Mouse (Mus musculus) heart, adult 8-10 months (tissue): Measurements from ENCODE around the gene Gna11. TPM values are rescaled to one million over a fixed set of nuclear protein-coding genes. Genes with fewer than 3 reads are reported as not detected.

ENCODE experiments used
- DNase-seq: peaks from one replicate; pipeline ENCODE4 v3.0.0; 2022; ENCODE audit warnings: low spot score
- total RNA-seq, 4 experiments: library from RNA; stranded (reverse); gene quantifications; 2 replicates each; pipeline ENCODE4 v1.2.4; 2022

The Gna11 gene
- total RNA-seq, 4 experiments from 2014 or later: 47.7 to 54.1 (median 50.9) TPM

DNA sequence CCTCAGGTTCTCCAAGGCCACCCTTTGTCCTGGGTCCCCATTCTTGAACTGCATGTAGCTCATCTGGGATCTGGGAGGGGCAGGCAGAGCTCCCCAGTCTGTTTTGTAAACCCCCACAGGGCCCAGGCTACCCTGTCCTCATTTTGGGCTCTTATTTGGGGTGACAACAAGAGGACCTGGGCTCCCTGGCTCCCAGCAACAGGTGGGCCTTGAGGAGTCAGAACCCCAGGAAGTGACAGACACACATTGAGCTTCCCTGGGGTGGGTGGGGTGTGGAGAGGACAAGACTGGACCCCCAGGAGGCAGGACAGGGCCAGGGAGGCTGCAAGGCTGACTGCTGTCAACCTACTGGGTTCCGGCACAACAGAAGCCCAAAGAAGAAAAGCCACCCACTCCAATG lies 1.4 kb downstream of the Gna11 start:
- no peak for DNase-seq

GRCm38 (mm10) chr10:81542727-81543460 lies 2.1 kb downstream of the Gna11 start:
- DNase-seq: no peak

DNA sequence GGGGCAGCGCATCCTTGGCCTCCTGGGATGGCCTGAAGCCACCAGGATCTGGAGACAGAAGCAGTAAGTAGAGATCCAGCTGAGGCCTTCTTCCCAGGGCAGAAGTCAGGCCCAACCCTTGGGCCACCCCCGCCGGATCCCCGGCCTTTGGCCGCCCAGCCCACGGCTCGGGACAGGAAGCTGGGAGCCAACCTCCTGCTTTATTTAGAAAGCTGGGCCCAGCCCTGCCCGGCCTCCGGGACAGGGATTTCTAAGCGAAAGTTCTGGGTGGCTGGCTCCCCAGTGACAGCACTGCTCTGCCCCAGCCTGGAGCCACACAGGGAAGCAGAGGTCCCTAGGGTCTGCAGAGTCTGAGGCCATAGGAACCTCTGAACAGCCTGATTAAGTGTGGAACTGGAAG lies 3.2 kb downstream of the Gna11 start:
- peak; percentile 85 for DNase-seq

DNA sequence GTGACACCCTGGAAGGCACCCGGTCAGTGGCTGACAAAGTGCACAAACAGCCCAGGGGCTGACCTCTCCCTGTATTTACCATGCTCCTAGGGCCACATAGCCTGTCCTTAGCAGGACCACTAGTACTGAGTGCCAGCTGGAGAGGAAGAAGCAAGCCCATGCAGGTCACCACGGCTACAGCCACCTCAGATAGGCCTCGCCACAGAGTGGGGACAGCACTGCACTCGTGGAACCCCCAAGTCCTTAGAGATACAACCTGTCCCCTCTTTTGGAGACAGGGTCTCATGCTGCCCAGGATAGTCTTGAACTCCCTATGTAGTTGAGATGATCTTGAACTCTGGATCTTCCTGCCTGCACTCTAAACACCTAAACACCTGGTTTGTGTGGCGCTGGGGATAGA lies 3.6 kb downstream of the Gna11 start:
- no peak for DNase-seq

DNA sequence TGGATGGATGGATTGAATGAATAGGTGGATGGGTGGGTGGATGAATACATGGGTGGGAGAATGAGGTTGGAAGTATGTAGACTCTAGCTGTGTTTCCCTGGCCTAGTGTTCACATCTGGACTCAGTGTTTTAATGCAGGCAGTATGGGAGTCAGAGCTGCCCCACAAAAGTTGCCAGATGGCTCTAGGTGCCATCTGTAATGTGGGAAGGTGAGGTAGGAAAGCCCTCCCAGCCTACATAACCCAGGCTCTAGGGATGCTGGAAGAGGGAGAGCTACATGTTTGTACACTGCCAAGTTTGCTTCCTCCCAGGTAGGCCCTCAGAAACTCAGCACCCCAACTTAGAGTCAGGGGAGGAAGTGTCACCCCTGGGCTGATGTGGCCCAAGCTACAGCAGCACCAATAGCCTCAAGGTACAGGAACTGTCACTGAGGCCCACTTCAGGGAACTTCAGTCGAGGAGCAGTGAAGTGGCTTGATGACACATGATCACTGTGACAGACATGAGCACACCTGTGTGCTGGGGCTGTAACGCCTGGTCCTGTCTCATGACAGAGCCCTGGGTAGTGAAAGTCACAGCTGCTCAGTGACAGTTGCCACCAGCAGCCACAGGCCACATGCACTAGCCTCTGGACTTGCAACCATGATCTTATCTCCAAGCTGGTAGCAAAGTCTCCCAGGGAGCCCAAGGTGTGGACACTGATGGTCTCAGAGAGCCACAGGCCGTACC lies 6.5 kb downstream of the Gna11 start:
- DNase-seq: no peak

GRCm38 (mm10) chr10:81537429-81537828 lies 7.6 kb downstream of the Gna11 start:
- DNase-seq: no peak

GRCm38 (mm10) chr10:81536734-81537133 lies 8.3 kb downstream of the Gna11 start:
- DNase-seq: no peak

DNA sequence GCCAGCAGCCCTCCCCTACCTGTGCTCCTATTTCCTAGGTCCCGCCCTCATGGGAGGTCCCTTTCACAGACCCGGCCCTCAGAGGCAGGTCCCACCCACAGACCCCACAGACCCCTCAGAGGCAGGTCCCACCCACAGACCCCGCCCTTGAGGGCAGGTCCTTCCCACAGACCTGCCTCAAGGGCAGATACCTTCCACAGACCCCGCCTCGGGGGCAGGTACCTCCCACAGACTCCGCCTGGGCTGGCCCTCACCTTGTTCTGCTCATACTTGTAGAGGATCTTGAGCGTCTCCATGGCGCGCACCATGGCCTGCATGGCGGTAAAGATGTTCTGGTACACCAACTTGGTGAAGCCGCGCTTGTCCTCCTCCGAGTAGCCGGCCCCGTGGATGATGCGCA lies 10.2 kb downstream of the Gna11 start:
- no peak for DNase-seq

DNA sequence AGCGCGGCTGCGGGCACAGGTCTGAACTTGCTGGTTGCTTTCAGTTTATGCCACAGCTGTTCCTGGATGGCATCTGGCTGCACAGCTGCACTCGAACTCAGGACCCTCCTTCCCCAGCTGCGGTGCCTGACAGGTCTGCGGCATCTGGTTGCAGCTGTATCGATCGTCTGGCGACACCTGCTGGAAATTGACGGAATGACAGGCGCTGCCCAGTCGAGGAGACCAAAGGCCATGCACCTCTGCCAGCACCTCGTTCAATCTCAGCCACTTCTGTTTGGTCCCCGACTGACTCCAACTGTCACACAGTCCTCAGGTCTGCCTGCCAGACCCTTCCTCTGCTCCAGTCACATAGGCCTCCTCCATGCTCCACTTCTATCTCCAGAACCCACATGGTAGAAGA lies 18.2 kb downstream of the Gna11 start:
- peak; percentile 86 for DNase-seq

- no peak for DNase-seq
These were observed 19.8 kb downstream of the Gna11 start for GRCm38 (mm10) chr10:81525017-81525694.

DNA sequence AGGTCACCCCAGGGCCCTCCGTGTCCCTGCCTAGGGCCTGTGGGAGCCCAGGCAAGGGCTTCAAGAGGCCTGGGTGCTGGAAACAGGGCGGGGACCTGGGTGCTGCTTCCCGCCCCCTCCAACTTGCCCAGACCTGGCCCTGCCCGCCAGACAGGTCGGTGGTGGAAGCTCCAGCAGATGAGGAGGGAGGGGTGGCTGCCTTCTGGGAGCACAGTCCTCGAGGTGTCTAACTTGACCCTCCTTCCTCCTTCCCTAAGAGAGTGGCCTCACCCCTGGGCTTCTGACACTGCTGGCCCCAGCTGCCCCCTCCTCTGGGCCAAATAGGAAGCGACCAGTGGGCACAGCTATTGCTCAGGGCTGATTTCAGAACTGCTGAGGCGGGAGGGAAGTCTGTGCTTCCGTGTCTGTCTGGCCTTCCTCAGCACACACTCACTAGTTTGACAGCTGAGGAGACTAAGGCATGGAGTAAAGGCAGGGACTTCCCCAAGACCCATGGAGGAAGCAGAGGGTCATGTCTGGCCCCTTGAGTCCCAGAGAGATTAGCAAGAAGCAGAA lies 20.9 kb downstream of the Gna11 start, which contains the start of gene Gna15:
Gene Gna15 (minus strand): TSS at position 175 of the 555 bp plus-strand sequence.
- no peak for DNase-seq

DNA sequence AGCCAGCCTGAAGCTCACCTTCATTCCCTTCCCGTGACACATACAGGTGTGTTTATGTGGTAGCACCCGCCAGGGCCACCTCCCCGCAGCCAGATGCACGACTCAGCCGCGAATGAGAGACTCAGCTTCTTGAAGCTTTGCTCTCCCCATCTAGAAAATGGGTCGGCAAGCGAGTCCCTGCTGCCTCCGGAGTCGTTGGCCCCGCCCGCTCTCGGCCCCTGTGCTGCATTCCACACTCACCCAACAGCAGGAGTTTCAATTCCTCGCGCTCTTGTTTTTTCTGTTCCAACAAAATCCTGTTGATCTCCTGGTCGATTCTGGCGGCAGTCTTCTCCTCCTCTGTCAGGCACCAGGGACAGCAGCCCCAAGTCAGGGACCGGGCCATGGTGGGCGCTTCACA lies 21.4 kb downstream of the Gna11 start:
- no peak for DNase-seq

DNA sequence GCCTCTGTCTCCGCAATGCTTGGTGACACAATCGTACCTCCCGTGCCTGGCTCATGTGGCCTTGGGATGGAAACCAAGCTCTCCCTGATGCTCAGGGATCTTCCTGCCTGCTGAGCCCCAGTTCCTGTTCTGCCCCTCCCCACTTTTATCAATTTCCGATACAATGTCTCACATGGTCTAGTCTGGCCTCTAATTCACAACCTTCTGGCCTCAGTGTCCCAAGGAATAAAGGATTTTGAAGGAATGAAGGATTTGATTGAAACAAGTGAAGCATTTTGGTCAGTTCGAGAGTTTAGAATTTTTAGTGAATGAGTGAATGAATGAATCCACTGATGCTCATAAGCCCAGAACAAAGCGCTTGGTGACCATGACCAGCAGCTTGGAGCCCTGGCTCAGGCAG lies 21.8 kb downstream of the Gna11 start:
- DNase-seq: no peak

GRCm38 (mm10) chr10:81519978-81520365 lies 25.0 kb downstream of the Gna11 start:
- DNase-seq: no peak

DNA sequence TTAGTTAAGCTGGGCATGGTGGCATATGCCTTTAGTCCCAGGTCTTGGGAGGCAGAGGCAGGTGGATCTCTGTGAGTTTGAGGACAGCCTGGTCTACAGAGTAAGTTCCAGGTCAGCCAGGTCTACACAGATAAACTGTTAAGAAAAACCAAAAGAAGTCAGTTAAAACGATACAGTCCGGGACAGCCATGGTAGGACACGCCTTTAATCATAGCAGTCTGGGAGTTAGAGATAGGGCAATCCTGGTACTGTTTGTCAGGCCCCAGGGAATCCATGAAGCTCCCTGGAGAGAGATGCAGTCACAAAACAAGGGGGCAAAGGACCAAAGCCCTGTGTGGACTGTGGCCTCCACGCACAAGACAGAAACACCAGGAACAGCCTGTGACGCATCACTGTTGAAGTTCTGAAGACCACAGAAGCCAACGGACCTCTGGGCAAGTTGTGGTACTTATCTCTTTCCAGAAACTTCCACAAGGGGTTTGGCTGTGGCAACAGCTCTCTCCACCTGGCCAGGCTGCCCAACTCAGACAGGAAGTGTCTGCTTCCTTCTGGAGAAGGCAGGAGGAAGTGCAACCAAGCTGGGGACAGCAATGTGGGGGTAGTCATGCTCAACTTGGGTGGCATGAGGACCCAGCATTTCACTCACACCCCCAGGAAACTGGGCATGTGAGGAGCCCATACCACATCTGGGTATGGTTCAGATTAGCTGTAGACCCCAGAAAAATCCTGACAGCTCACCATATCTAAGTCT lies 25.6 kb downstream of the Gna11 start:
- no peak for DNase-seq

DNA sequence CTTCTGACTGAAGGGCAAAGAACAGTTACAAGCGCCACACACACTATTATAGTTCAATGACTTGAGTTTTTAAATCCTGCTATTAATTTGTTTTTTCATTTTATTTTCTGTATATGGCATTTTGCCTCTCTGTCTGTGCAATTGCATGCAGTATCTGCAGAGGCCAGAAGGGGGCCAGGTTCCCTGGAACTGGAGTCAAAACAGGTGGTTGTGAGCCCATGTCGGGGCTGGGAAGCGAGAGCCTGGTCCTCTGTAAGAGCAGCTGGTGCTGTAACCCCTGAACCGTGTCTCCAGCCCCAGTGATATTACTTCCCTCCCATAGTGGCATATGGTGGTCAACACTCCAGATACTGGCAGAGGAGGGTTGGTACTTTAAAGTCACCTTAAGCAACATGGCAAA lies 26.4 kb downstream of the Gna11 start:
- DNase-seq: peak; percentile 58

DNA sequence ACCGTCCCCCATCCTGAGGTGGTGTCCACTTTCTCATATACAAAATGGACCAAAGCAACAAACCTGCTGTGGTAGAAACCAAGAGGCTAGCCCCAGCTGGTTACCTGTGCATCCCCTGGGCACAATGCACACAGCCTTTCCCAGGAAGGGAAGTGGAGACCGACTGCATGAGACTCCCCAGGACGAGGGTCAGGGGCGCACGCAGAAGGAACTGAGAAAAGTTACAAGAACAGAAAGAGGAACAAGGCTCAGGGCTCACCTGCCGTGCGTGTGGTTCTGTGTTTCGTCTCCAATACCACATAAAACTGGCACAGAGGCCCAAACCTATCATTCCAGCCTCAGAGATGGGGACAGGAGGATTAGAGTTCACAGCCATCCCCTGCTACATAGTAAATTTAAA lies 27.8 kb downstream of the Gna11 start:
- no peak for DNase-seq

DNA sequence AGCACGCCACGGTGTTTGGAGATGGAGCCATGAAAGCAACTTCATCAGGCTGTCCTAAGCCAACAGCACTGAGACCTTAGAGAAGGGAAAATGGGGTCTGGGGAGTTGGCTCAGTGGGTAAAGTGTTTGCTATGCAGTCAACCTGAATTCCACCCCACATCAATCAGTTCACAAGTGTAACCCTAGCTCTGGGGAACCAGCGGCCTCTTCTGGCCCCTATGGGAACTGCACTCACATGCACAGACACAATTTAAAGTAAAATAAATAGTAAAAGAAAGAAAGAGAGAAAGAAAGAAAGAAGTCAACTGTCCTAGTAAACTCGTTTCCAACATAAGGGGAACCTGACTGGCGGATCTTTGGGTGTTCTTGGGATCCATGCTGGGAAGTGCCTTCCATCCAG lies 31.2 kb downstream of the Gna11 start:
- no peak for DNase-seq

DNA sequence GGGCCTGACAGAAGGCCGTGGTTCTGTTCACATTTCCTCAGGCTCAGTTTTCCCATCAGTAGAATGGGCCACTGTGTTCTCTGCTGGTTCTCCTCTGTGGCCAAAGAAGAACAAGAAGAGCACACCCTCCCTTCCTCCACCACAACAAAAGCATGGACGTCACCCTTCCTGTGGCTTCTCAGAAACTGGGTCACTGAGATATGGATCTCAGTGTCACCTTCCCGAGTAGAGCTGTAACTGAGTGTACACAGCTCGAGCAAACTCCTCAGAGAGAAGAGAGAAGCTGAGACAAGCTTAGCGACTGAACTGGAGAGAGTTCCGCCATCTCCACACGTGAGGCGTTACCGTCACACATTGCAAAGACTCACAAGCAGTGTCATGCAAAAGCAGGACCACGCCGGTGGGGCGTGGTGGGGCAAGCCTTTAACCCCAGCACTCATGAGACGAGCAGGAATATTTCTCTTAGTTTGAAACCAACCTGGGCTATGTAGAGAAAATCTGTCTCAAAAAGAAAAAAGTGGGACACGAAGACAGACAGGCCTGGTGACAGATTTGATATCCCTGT lies 34.7 kb downstream of the Gna11 start:
- no peak for DNase-seq

- no peak for DNase-seq
These were observed 37.1 kb downstream of the Gna11 start for GRCm38 (mm10) chr10:81507691-81508489.
